In genomic region chr13:54218341-54218740, GRCm38 (mm10) we compare ENCODE assay signal across 13 mouse cellular contexts. TPM values are rescaled to one million over a fixed set of nuclear protein-coding genes. Genes with fewer than 3 reads are reported as not detected.
A peak's percentile ranks its signal among the peaks of the same experiment; 100 is the strongest.
DNase-seq lines count a peak whose midpoint lies in the region; ATAC-seq and TF ChIP-seq lines count a peak whose summit lies in the region.
"Had no signal": no experiment of that assay in that cellular context is flagged by ENCODE, and none has a peak within 500 bp of the region (broad histone marks: within the 10 kb centered on the region; RNA-seq: fewer than 3 reads in every experiment).

No protein-coding gene starts in this region.

- H3K4me1 ChIP-seq in lung, embryonic 14.5 days (ENCODE audit: insufficient read depth) = no peaks in the 10 kb centered on the region
- peaks cover 42% of the 10 kb centered on the region for H3K4me1 ChIP-seq in bone marrow macrophage, adult 2 months (ENCODE audit: control insufficient read depth, insufficient read depth, low read length)

- 71% methylated on average over 1 of the region's 1 CpGs for WGBS in lung, embryonic 14.5 days

- TF ChIP-seq POLR2A in bone marrow macrophage, adult 2 months (IDR thresholded peaks at IDR 0.05; ENCODE audit: borderline replicate concordance, low read depth, low read length) = no peak

- no peak overlapping the region for H3K9ac ChIP-seq in lung, embryonic 14.5 days
- H3K9ac ChIP-seq: neural tube, embryonic 13.5 days had no signal

- intact Hi-C loops in gastrocnemius, postnatal 14 days (cut with DNase I; ENCODE audit: low total_unique reads) = no loop called here
- intact Hi-C loops in gastrocnemius, adult 2 months (cut with DNase I) = no loop called here

- 0 out of 2 replicates have a peak, but pooled peaks have one; percentile 8 for ATAC-seq in lung, embryonic 14.5 days (ENCODE audit: insufficient read depth)
- ATAC-seq in hematopoietic stem cell, adult 5-6 weeks (replicated peaks in 1 of 2; ENCODE audit: insufficient read depth in 1 of 2, low FRiP score in 2 of 2, low TSS enrichment in 1 of 2, low read depth in 1 of 2, poor library complexity in 2 of 2, severe bottlenecking in 2 of 2) = peak; percentile 84 to 86

- no peaks in the 10 kb centered on the region for H3K9me3 ChIP-seq in lung, embryonic 14.5 days (ENCODE audit: low read depth, low read length)
- H3K9me3 ChIP-seq: neural tube, embryonic 13.5 days had no signal

- H3K27ac ChIP-seq in lung, embryonic 14.5 days (ENCODE audit: low read depth) = no peak overlapping the region
- peak overlapping the region; percentile 61 for H3K27ac ChIP-seq in bone marrow macrophage, adult 2 months (ENCODE audit: insufficient read depth, low read depth, low read length)
- no peak overlapping the region for H3K27ac ChIP-seq in gastrocnemius, adult 2 months
- H3K27ac ChIP-seq: neural tube, embryonic 13.5 days had no signal

- TF ChIP-seq CTCF in lung, embryonic 14.5 days (IDR thresholded peaks at IDR 0.05; ENCODE audit: low read depth) = no peak
- no peak for TF ChIP-seq CTCF in bone marrow macrophage, adult 2 months (IDR thresholded peaks at IDR 0.05; ENCODE audit: low read depth, low read length)
- no peak for TF ChIP-seq CTCF in gastrocnemius, adult 2 months (IDR thresholded peaks at IDR 0.05)

- no peaks in the 10 kb centered on the region for H3K27me3 ChIP-seq in lung, embryonic 14.5 days (ENCODE audit: insufficient read depth, low read length)
- H3K27me3 ChIP-seq: neural tube, embryonic 13.5 days had no signal

- DNase-seq in lung, embryonic 14.5 days = no peak
- no peak for DNase-seq in lung, postnatal 14 days
- peak; percentile 71 to 72 for DNase-seq in right cerebral cortex, adult 2 months (ENCODE audit: low spot score in 2 of 2)
- no peak for DNase-seq in gastrocnemius, postnatal 14 days
- DNase-seq in gastrocnemius, adult 2 months = no peak
- DNase-seq: adrenal gland, postnatal 25 days; cerebellum, postnatal 25 days; gastrocnemius, postnatal 25 days; kidney, adult 9 months; thymus, postnatal 25 days had no signal

- H3K36me3 ChIP-seq in lung, embryonic 14.5 days (ENCODE audit: insufficient read depth) = no peaks in the 10 kb centered on the region
- H3K36me3 ChIP-seq: neural tube, embryonic 13.5 days had no signal

- no peak overlapping the region for H3K4me2 ChIP-seq in lung, embryonic 14.5 days
- H3K4me2 ChIP-seq: neural tube, embryonic 13.5 days had no signal

- no peak overlapping the region for H3K4me3 ChIP-seq in lung, embryonic 14.5 days (ENCODE audit: low read depth, low read length)
- no peak overlapping the region for H3K4me3 ChIP-seq in bone marrow macrophage, adult 2 months (ENCODE audit: insufficient read depth, low read length)
- H3K4me3 ChIP-seq in gastrocnemius, adult 2 months = no peak overlapping the region
- H3K4me3 ChIP-seq: neural tube, embryonic 13.5 days had no signal

RNA-seq across cellular contexts. Expression of gene Hrh2, which starts 26.4 kb away (rescaled TPM):
- 0.15 TPM in 1 of 2 replicates, not detected in the other for polyA plus RNA-seq in lung, embryonic 14.5 days (2014; fragmentation: Nextera tagmentation; extraction: Ambion mirVana)
- polyA plus RNA-seq in bone marrow macrophage, adult 2 months (2012; ENCODE audit: insufficient read depth, insufficient read length, missing spikeins) = 0.25 and 0.46 TPM in 2 replicates
- 5.7 and 5.9 TPM in 2 replicates for total RNA-seq in hematopoietic stem cell, adult 5-6 weeks (2017)
- not detected for total RNA-seq in gastrocnemius, postnatal 14 days (2021)
- total RNA-seq in gastrocnemius, adult 2 months (2021) = under 1 TPM; 0.11 to 0.15 TPM
- total RNA-seq: gastrocnemius, postnatal 25 days had no signal

Comparison
In these comparisons a context has a peak if more than half of its experiments do, and no peak if none do; other contexts are left out.
1. DNase-seq: peak in right cerebral cortex, adult 2 months (2 of 2); none in lung, embryonic 14.5 days (single experiment), lung, postnatal 14 days (single experiment), gastrocnemius, postnatal 14 days (single experiment) and gastrocnemius, adult 2 months (single experiment).